Comparison of ENCODE assay signal across 11 mouse cellular contexts in genomic region chr7:110753926-110754330, GRCm38 (mm10). TPM values are rescaled to one million over a fixed set of nuclear protein-coding genes. Genes with fewer than 3 reads are reported as not detected.
DNase-seq lines count a peak whose midpoint lies in the region; ATAC-seq lines count a peak whose summit lies in the region.
"Had no signal": no experiment of that assay in that cellular context is flagged by ENCODE, and none has a peak within 500 bp of the region (broad histone marks: within the 10 kb centered on the region; RNA-seq: fewer than 3 reads in every experiment).

No protein-coding gene starts in this region.

- peak; percentile 48 for DNase-seq in hindbrain, embryonic 11.5 days (ENCODE audit: low spot score)
- peak; percentile 84 for DNase-seq in embryo, embryonic 10.5 days (ENCODE audit: low spot score)
- DNase-seq in kidney, adult 18-20 months, result peak; percentile 28
- DNase-seq in limb, embryonic 11.5 days (ENCODE audit: low spot score), result peak; percentile 53
- DNase-seq in cerebellum, postnatal 4 days (ENCODE audit: low spot score in 2 of 2), result no peak
- no peak for DNase-seq in frontal cortex, postnatal 14 days (ENCODE audit: low spot score in 2 of 2)
- DNase-seq: lung, postnatal 14 days; right cerebral cortex, adult 18-20 months had no signal

- no peak overlapping the region for H3K4me2 ChIP-seq in hindbrain, embryonic 11.5 days (replicated peaks; ENCODE audit: low read depth, low read length)
- H3K4me2 ChIP-seq in hindbrain, embryonic 13.5 days, result no peak overlapping the region
- H3K4me2 ChIP-seq in limb, embryonic 11.5 days (ENCODE audit: low read depth, severe bottlenecking), result no peak overlapping the region
- H3K4me2 ChIP-seq: limb, embryonic 15.5 days had no signal

- H3K9ac ChIP-seq in hindbrain, embryonic 11.5 days (ENCODE audit: low read depth, low read length), result no peak overlapping the region
- no peak overlapping the region for H3K9ac ChIP-seq in hindbrain, embryonic 13.5 days
- H3K9ac ChIP-seq in limb, embryonic 11.5 days (ENCODE audit: low read length), result no peak overlapping the region
- H3K9ac ChIP-seq: limb, embryonic 15.5 days had no signal

- no peak for ATAC-seq in hindbrain, embryonic 11.5 days (ENCODE audit: low FRiP score)
- ATAC-seq in hindbrain, embryonic 13.5 days (ENCODE audit: low FRiP score), result no peak
- peak; percentile 56; the same call in 1 of the 2 replicates for ATAC-seq in limb, embryonic 11.5 days (ENCODE audit: insufficient number of reproducible peaks, low FRiP score, low TSS enrichment, low read depth)

- H3K27ac ChIP-seq in hindbrain, embryonic 11.5 days (ENCODE audit: low read depth, low read length), result no peak overlapping the region
- no peak overlapping the region for H3K27ac ChIP-seq in hindbrain, embryonic 13.5 days
- H3K27ac ChIP-seq in limb, embryonic 11.5 days (replicated peaks; ENCODE audit: low read depth, low read length), result no peak overlapping the region
- H3K27ac ChIP-seq: limb, embryonic 15.5 days; stomach, postnatal 0 days had no signal

- no peaks in the 10 kb centered on the region for H3K27me3 ChIP-seq in hindbrain, embryonic 11.5 days (ENCODE audit: control insufficient read depth, insufficient read depth, low read length)
- no peaks in the 10 kb centered on the region for H3K27me3 ChIP-seq in hindbrain, embryonic 13.5 days
- no peaks in the 10 kb centered on the region for H3K27me3 ChIP-seq in limb, embryonic 11.5 days (ENCODE audit: control insufficient read depth, insufficient read depth, low read length)
- H3K27me3 ChIP-seq: limb, embryonic 15.5 days had no signal

- no peaks in the 10 kb centered on the region for H3K36me3 ChIP-seq in hindbrain, embryonic 11.5 days (ENCODE audit: control insufficient read depth, insufficient read depth, low read length)
- no peaks in the 10 kb centered on the region for H3K36me3 ChIP-seq in hindbrain, embryonic 13.5 days
- H3K36me3 ChIP-seq in limb, embryonic 11.5 days (ENCODE audit: control insufficient read depth, insufficient read depth, low read length), result no peaks in the 10 kb centered on the region
- H3K36me3 ChIP-seq: limb, embryonic 15.5 days had no signal

- no peaks in the 10 kb centered on the region for H3K4me1 ChIP-seq in hindbrain, embryonic 11.5 days (replicated peaks; ENCODE audit: control insufficient read depth, insufficient read depth, low read length)
- 0 out of 2 replicates have a peak, but pooled peaks cover 3% of the 10 kb centered on the region for H3K4me1 ChIP-seq in hindbrain, embryonic 13.5 days (replicated peaks)
- peaks cover 5% of the 10 kb centered on the region for H3K4me1 ChIP-seq in limb, embryonic 11.5 days (ENCODE audit: control insufficient read depth, insufficient read depth, low read length)

- WGBS in hindbrain, embryonic 11.5 days, result 24% methylated on average over 5 of the region's 5 CpGs
- WGBS in hindbrain, embryonic 13.5 days, result 32% methylated on average over 5 of the region's 5 CpGs
- WGBS in limb, embryonic 11.5 days, result 13% methylated on average over 5 of the region's 5 CpGs

- H3K4me3 ChIP-seq in hindbrain, embryonic 11.5 days (ENCODE audit: low read depth, low read length), result no peak overlapping the region
- no peak overlapping the region for H3K4me3 ChIP-seq in hindbrain, embryonic 13.5 days
- no peak overlapping the region for H3K4me3 ChIP-seq in limb, embryonic 11.5 days (ENCODE audit: low read depth, low read length)
- H3K4me3 ChIP-seq: limb, embryonic 15.5 days had no signal

- no peaks in the 10 kb centered on the region for H3K9me3 ChIP-seq in hindbrain, embryonic 11.5 days (ENCODE audit: control insufficient read depth, low read length)
- H3K9me3 ChIP-seq in hindbrain, embryonic 13.5 days, result no peaks in the 10 kb centered on the region
- H3K9me3 ChIP-seq in limb, embryonic 11.5 days (ENCODE audit: control insufficient read depth, low read length), result no peaks in the 10 kb centered on the region
- H3K9me3 ChIP-seq: limb, embryonic 15.5 days had no signal

RNA-seq across cellular contexts. Expression of gene Ampd3, which starts 14.1 kb away (rescaled TPM):
- polyA plus RNA-seq in hindbrain, embryonic 11.5 days (2014; fragmentation: Nextera tagmentation; extraction: Ambion mirVana), result 1.3 and 1.4 TPM in 2 replicates
- polyA plus RNA-seq in hindbrain, embryonic 13.5 days (2015; fragmentation: Nextera tagmentation; extraction: Ambion mirVana), result 4.3 and 4.9 TPM in 2 replicates
- 1.1 and 1.8 TPM in 2 replicates for polyA plus RNA-seq in limb, embryonic 11.5 days (2014; fragmentation: Nextera tagmentation; extraction: Ambion mirVana)

Comparison
In these comparisons a context has a peak if more than half of its experiments do, and no peak if none do; other contexts are left out.
1. DNase-seq: peak in hindbrain, embryonic 11.5 days (single experiment), embryo, embryonic 10.5 days (single experiment), kidney, adult 18-20 months (single experiment) and limb, embryonic 11.5 days (single experiment); none in cerebellum, postnatal 4 days (0 of 2) and frontal cortex, postnatal 14 days (0 of 2).